Mouse (Mus musculus): ENCODE results near the gene Wnk4.

The Wnk4 gene

GRCm38 (mm10) chr11:101245855-101246701 lies 14.3 kb upstream of the Wnk4 start, which contains the start of gene Ramp2:
Gene Ramp2 (plus strand): TSS chr11:101246028.
- no peak for DNase-seq

GRCm38 (mm10) chr11:101246702-101247012 lies 13.7 kb upstream of the Wnk4 start:
- DNase-seq: no peak

GRCm38 (mm10) chr11:101247521-101248030 lies 12.8 kb upstream of the Wnk4 start:
- no peak for DNase-seq

GRCm38 (mm10) chr11:101248258-101248994 lies 11.9 kb upstream of the Wnk4 start:
- DNase-seq: peak; percentile 85

GRCm38 (mm10) chr11:101251031-101251430 lies 9.3 kb upstream of the Wnk4 start:
- DNase-seq: no peak

GRCm38 (mm10) chr11:101252941-101253340 lies 7.4 kb upstream of the Wnk4 start:
- no peak for DNase-seq

GRCm38 (mm10) chr11:101253613-101254389 lies 6.6 kb upstream of the Wnk4 start, which contains the start of gene Vps25:
Gene Vps25 (plus strand): TSS chr11:101253707.
- DNase-seq: peak; percentile 80

- DNase-seq: no peak
Observed at GRCm38 (mm10) chr11:101255826-101256775, 4.3 kb upstream of the Wnk4 start.

- peak; percentile 85 for DNase-seq
Observed at GRCm38 (mm10) chr11:101259261-101259712, 1.1 kb upstream of the Wnk4 start.

- no peak for DNase-seq
Observed at GRCm38 (mm10) chr11:101260826-101261380, 536 bp downstream of the Wnk4 start.

- no peak for DNase-seq
Observed at GRCm38 (mm10) chr11:101262272-101262967, 2.1 kb downstream of the Wnk4 start.

- no peak for DNase-seq
Observed at GRCm38 (mm10) chr11:101263138-101263988, 3.0 kb downstream of the Wnk4 start.

GRCm38 (mm10) chr11:101263989-101264280 lies 3.6 kb downstream of the Wnk4 start:
- DNase-seq: no peak

GRCm38 (mm10) chr11:101264954-101265471 lies 4.6 kb downstream of the Wnk4 start:
- no peak for DNase-seq

GRCm38 (mm10) chr11:101265906-101266305 lies 5.5 kb downstream of the Wnk4 start:
- no peak for DNase-seq

- no peak for DNase-seq
Observed at GRCm38 (mm10) chr11:101269577-101270116, 9.3 kb downstream of the Wnk4 start.

GRCm38 (mm10) chr11:101272446-101272845 lies 12.1 kb downstream of the Wnk4 start:
- no peak for DNase-seq

- no peak for DNase-seq
Observed at GRCm38 (mm10) chr11:101275309-101275708, 14.9 kb downstream of the Wnk4 start.

- DNase-seq: no peak
Observed at GRCm38 (mm10) chr11:101276319-101277070, 16.1 kb downstream of the Wnk4 start.

Measured in layer of hippocampus, adult 9-11 months (tissue).